Mouse (Mus musculus): ENCODE data around the gene Osbpl10. TPM values are rescaled to one million over a fixed set of nuclear protein-coding genes. Genes with fewer than 3 reads are reported as not detected.
A peak's percentile ranks its signal among the peaks of the same experiment; 100 is the strongest.

Osbpl10 gene
- total RNA-seq, 1 experiment from 2014 or later: 7.7 TPM

DNA sequence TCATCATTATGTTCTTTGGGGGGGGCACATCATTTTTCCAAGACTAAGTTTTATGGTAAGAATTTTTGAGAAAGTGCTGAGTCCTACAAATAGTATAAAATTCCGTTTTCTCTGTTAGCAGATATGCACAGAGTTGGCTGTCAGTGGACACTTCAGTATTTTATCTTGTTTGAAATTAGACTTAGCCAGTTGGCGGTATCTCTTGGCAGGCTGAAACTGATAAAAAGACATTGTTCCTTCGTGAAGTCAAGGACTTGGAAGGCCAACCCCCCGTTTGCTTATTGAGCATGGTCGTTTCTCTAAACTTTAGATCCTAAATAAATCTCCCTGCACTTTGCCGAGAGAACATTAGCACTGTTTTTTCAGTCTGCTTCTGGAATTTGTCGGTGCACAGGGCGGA is 185.3 kb downstream of the Osbpl10 start:
- DNase-seq: no peak

DNA sequence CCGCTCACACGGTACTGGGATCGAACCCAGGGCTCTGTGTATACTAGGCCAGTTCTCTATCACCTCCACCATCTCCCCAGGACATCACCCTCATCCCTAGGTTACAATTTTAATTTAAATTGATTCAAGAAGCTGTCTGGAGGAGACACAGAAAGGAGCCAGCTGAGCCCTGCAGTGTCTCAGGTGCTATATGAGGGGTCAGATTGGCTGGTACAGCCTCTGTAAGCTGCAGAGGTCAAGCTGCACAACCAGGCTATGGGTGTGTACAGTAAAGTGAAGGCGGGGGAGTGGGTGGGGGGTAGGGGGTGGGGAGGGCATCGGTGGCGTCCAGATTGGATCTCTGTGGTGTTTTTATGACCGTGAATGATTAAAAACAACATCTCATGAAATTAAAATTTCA is 186.0 kb downstream of the Osbpl10 start:
- DNase-seq: no peak

- DNase-seq: no peak
Measured at GRCm38 (mm10) chr9:115165996-115166395, 187.6 kb downstream of the Osbpl10 start.

DNA sequence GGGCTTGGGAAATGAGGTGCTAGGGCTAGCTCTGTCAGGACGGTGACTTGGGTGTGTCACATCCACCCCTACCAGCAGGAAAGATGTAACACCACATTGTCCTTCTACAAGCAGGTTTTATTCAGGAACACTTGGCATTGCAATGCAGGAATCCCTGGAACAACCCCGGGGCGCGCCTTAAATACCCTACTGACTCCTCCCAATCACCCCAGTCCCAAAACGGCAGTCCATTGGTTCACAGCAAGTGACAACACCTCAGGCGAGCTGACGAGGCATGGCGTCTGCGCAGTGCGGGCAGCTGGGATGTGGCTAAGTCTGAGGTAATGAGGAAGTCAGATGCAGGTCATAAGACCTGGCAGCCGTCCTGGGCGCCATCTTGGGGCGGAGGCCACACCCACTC is 191.2 kb downstream of the Osbpl10 start:
- no peak for DNase-seq

DNA sequence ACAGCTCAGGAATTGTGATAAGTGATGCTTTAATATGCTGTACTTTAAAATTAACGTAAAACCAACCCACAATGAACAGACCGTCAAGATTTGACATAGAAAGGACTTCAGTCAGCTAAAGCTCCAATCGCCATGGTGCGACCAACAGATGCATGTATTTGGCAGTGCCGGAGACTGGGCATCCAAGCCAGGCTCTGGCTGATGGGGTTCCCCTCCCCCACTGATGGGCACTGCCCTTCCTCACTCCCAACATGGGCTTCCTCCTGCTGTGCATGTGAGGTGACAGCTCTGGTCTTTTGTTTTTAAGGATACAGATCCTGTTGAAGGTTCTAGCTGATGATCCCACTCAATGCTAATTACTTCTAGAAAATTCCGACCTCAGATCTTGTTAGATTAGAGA is 193.7 kb downstream of the Osbpl10 start:
- DNase-seq: no peak

DNA sequence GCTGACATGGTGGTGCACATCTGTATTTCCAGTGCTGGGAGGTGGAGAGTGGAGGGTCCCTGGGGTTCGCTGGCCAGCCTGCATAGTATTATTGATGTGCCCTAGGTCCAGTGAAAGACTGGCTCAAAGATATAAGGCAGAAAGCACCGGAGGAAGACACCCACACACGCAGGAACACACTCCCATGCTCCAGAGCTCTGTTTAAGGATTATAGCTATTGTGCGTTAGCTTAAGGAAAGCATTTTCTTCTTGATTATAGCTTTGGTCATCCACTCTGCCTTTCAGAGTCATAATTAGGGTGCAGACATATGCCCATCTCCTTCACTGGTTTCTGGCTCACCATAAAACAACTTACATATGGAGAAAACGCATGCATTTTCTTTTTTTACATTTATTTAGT is 200.8 kb downstream of the Osbpl10 start:
- DNase-seq: no peak

DNA sequence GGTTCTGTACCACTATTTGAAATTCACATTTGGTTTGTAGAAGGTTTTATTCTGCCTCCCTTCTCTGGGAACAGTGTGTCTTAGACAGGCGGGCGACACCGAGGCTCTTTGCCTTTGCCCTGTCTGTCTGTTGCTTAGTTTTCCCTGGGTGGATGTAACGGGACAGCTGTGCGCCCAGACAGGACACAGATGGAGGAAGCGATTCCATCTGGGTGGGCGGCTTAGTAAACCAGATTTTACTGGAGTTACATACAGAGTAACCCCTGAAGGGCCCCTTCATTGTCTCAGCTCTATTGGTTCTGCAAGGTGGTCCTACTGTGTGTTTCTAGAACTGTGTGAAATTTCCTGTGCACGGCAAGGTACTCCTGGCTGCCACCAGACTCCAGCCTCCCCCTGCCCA is 201.6 kb downstream of the Osbpl10 start:
- DNase-seq: no peak

DNA sequence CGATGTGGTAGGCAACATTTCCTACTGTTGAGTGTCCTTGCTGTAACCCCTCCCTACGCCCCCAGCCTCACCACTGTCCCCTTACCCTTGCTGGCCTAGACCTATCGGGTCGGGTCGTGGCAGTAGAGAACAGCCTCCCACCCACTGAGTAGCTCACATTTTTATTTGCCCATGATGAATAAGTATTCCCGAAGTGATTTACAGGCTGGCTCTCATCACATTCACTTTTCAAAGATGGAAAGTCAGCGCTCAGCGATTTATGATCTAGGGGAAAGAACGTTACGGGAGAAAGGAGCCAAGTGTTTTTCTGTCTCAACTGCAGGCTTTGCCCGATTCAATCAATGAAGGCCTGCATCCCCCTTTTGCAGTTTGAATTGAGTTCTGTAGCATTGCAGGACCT is 208.0 kb downstream of the Osbpl10 start:
- DNase-seq: no peak

DNA sequence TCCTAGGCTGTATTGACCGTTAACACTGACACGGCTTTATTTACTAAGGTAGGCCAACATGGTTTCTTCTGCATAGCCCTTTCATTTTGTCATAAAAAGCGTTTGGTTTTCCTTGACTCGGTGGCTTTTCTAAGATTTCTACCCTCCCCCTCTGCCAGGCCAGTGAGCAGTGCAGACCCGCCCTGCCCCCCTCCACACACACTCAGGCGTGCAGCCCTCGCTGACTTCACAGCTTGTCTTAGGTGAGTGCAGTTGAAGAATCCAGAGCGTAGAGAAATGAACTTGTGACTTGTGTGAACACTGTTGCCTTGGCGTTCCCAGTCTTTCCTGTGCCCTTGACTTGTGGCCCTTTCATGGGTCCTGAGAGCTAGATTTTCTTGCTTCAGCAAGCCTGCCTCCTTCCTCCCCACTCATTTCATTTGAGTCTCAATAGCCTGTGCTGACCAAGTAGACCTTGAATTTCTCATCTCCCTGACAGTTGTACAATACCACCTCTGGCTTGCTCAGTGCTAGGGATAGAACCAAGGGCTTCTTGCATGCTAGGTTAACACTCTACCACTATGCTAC is 212.1 kb downstream of the Osbpl10 start:
- no peak for DNase-seq

DNA sequence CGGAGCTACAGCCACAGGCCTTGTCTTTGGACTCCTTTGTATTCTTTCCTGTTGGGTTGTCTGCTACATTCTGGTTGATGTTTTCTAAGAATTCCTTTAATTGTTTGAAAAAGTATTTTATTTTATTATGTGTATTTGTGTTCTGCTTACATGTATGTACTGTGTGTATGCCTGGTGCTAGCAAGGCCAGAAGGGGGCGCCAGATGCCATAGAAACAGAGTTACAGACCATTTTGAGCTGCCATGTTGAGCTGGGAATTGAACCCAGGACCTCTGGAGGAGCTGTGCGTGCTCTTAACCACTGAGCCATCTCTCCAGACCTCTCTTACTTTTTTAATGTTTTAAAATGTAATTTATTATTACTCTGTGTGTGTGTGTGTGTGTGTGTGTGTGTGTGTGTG is 214.5 kb downstream of the Osbpl10 start:
- DNase-seq: no peak

DNA sequence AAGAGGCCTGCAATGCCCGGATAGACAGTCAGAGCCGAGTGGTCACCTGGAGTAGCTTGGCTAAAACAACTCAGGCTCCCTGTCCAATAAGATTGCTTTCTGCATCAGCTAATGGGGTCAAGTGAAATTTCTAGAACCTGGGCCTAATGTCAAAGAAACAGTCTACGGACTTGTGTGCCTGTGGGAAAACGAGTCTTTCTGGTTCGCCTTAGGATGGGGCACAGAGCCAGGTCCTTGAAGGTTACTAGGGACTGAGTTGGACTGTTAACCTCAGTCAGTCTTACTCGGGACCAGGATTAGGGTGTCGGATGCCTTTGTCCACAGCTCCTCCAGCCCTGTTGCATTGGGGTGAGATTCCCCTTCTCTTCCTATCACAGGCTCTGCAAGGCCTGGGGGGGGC is 218.7 kb downstream of the Osbpl10 start:
- peak; percentile 21 for DNase-seq

DNA sequence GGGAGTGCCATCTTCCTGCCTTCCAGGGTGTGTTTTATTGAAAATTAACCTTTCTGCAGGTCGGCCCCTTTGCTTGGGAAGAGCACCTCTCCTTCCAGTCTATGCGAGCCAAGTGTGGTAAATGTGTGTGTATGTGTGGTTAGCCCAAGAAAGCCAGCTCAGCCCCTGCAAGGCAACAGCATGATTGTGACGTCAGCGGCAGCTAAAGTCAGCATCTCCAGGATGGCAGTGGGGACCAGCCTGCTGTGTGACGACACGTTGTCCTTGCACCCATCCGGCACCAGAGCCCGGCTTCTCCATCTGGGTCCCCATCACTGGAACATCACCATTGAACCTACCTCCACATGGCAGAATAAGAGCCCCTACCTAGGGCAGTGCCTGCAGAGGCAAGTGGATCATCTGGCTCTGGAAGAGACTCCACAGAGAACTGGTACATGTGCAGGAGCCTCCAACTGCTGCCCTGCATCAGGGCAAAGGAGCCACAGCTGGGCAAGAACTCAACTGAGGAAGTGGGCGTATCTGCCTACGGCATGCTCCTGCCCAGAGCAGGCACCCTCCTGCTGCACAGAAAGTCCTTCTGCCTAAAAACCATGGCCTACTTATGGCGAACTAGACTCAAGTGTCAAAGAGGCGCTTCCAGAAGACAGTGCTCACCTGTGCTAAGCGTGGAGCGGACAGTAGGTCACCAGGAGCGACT is 221.9 kb downstream of the Osbpl10 start:
- no peak for DNase-seq

DNA sequence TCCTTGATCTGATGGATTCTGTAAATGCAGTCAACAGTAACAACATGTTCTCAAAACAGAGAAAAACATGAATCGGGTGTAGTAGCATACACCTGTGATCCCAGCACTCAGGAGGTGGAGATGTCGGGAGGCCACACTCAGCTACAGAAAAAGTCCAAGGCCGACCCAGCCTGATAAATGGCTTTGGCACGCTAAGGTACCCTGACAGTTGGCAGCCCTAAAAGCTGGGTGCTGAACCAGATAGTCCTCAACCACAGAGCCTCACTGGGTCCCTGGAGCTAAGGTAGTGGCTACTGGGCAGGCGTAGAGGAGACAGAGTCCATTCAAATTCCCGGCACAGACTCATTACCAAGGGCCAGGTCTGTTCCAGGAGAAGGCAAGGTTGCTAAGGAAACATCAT is 222.9 kb downstream of the Osbpl10 start:
- DNase-seq: no peak

GRCm38 (mm10) chr9:115203136-115203535 is 224.8 kb downstream of the Osbpl10 start:
- no peak for DNase-seq

DNA sequence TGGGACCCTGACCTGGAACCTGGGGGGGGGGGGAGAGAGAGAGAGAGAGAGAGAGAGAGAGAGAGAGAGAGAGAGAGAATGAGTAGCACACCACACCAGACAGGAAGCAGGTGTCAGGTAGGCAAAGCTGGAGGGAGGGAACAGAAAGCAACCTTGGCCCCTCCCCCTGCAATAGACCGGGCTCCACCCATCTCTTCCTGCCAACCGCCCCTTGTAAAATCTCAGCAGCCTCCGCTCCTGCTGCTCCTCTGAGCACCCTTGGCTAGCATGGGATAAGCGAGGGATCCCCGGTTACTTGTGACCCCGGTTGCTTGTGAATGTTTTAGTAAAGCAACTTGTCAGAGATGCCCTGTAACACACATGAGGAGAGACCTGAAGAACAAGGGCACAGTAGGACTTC is 227.1 kb downstream of the Osbpl10 start:
- DNase-seq: no peak

GRCm38 (mm10) chr9:115206219-115206618 is 227.8 kb downstream of the Osbpl10 start:
- DNase-seq: no peak

DNA sequence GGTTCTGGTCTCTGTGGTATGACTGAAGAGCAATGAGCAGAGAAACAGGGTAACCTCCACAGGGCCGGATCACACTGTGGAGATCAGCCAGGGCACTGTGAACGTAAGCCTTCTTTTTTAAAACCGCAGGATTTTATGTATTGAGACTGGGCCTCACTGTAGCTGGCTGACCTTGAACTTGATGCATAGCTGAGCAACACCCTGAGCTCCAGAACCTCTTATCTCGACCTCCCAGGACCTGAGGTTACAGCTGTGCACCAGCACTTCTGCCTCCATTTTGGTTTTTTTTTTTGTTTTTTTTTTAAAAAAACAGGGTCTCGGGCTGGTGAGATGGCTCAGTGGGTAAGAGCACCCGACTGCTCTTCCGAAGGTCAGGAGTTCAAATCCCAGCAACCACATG is 231.4 kb downstream of the Osbpl10 start:
- no peak for DNase-seq

DNA sequence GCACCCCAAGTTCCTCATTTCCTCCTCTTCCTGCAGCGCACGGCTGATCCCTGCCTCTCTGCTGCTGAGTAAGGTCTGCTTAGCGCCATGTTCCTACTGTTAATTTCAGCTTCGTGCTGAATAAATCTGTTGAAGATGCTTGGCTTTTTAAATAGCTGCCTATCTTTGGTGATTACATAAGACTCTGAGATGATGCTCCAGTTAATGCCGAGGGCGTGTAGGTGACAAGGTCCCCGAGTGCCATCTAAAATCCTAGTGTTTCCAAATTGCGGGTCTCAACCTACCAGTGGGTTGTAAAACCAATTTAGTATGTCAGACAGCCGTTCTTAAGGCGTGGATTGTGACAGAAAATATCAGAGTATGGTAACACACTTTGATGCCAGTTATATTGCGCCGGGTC is 232.2 kb downstream of the Osbpl10 start:
- no peak for DNase-seq

DNA sequence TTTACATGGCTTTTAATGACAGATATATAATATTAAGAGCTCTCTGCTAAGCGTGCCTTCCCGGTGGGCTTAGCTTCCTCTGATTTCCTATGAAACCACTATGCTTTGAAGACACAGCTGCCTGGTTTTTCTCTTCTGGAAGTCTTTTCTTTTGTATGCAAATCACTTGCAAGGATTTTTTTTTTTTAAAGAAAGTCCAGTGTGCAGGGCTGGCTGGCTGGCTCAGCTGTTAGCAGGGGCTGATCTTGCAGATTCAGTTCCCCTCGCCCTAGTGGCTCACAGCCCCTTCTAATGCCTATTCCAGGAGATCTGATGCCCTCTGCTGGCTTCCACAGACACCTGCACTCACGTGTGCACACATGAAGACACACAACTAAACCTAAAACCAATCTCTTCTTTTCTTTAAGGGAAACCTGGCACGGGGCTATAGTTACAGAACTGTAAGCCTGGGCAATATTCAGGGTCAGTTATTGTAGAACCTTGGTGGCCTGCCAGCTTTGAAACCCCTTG is 235.4 kb downstream of the Osbpl10 start:
- no peak for DNase-seq

DNA sequence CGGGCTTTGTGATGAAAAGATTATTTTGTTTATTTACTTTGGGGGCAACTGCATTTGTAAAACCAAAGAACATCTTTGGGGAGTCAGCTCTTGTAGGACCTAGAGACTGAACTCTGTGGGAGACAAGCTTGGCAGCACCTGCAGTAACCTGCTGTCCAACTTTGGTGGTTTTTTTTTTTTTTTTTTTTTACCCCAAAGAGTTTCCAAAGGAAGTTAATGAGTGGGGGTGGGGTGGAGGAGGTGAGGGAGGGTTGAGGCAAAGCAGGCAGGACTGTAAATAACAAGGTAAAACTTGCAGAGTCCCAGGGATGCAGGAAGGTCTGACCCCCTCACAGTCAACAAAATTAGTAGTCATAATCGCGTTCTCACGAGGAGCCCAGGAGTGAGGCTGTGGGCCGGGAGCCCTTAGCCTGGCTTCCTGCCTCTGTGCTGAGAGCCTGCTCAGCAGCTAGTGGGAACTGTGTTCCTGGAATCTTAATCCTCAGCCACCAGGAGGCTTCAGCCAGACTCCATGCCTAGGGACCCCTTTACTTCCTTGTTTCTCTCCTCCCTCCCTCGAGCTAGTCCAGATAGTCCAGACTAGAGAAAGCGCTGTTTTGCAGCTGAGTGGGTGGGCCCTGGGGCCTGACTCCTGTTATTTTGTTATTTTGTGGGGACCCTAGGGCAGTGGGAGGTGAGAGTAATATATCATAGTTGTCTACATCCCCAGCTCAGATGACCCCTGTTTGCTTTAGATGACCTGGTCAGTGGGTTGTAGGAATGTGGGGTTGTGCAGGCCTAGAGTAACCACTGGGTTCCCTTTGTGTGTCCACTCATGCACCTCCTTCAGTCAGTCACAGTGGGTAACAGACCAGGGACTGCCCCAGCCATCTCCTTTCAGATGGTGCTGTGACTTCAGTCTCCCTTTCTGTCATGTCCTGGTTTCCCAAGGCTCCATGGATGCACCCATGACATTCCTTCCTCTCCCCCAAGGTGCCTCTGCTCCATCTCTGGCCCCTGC is 236.5 kb downstream of the Osbpl10 start:
- no peak for DNase-seq

GRCm38 (mm10) chr9:115215830-115216701 is 237.7 kb downstream of the Osbpl10 start:
- DNase-seq: no peak

DNA sequence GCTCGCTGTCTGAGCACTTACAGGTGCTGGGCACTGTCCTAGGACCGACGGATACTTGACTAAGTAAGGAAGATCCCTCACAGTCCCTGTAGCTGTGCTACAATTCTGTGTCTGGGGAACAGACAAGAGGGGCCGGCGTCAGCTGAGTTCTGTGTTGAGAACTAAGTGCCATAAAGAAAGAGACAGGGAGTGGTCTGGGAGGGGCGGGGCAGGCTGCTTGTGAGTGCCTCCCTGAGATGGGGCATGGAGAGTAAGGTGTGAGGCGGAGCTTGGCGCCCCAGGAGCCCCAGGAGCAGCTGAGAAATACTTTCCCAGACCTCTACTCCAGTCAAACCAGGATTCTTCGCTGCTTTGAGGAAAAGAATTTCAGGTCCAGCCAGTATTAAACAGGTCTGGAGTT is 239.6 kb downstream of the Osbpl10 start:
- no peak for DNase-seq

All from adrenal gland, postnatal 25 days (tissue).